10 mouse cellular contexts compared by ENCODE assay signal in the genomic region with DNA sequence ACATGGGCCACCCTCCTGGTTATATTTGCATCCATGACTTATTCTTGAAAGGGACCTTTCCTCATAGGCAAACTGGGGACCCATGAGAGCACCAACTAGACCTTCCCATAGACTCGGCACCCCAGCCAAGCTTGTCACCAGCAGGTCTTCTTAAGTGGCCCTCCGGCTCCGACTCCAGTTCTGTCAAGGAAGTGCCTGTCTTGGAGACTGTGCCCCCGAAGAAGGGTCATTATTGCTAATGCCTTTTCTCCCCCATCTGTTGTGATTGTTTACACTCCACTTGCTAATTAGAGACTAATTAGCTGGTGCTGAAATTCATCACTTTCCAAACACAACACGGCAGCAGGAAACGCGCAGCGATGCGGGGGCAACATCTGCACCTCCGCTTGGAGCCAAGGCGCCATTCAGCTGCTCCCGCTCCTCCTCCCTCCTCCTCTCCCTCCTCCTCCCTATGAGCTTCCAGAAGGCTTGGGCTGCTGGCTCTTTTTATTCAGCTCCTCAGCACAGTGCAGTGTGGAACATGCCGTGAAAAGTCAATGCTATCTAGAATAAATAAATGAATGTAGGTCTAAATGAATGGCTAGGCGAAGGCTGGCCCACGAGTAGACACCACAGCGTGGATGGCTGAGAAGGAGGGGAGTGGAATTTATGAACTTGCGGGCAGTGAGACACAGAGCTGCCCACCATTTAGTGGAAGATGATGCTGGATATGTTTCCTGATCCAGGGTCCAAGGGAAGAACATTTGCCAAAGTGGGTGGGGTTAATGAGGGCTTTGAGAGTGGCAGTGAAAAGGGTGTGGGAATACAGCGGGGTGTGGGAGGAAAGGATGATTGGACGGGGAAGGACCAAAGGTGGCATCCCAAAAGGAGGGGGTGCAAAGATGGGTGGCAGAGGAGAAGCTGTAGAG.
A peak's percentile ranks its signal among the peaks of the same experiment; 100 is the strongest.
DNase-seq lines count a peak whose midpoint lies in the region; ATAC-seq and TF ChIP-seq lines count a peak whose summit lies in the region.
"Had no signal": no experiment of that assay in that cellular context is flagged by ENCODE, and none has a peak within 500 bp of the region (broad histone marks: within the 10 kb centered on the region; RNA-seq: fewer than 3 reads in every experiment).

No protein-coding gene starts in this region.

- H3K4me2 ChIP-seq in hindbrain, embryonic 11.5 days (replicated peaks; ENCODE audit: low read depth, low read length) = no peak overlapping the region

- 0 out of 2 replicates have a peak overlapping the region, but pooled peaks have one; percentile 12 for H3K27ac ChIP-seq in hindbrain, embryonic 10.5 days
- no peak overlapping the region for H3K27ac ChIP-seq in hindbrain, embryonic 11.5 days (ENCODE audit: low read depth, low read length)
- peak overlapping the region; percentile 57; the same call in 1 of the 2 replicates for H3K27ac ChIP-seq in olfactory bulb, adult 2 months (ENCODE audit: insufficient read depth, low read depth, low read length)
- H3K27ac ChIP-seq: heart, adult 2 months had no signal

- peaks cover 50% of the 10 kb centered on the region for H3K9me3 ChIP-seq in hindbrain, embryonic 10.5 days
- peaks cover 3% of the 10 kb centered on the region; the same call in 1 of the 2 replicates for H3K9me3 ChIP-seq in hindbrain, embryonic 11.5 days (ENCODE audit: control insufficient read depth, low read length)

- no peak overlapping the region for H3K4me3 ChIP-seq in hindbrain, embryonic 10.5 days
- H3K4me3 ChIP-seq in hindbrain, embryonic 11.5 days (ENCODE audit: low read depth, low read length) = no peak overlapping the region
- H3K4me3 ChIP-seq in olfactory bulb, adult 2 months (ENCODE audit: insufficient read depth, low read depth, low read length) = no peak overlapping the region
- H3K4me3 ChIP-seq: heart, adult 2 months had no signal

- H3K27me3 ChIP-seq in hindbrain, embryonic 10.5 days (ENCODE audit: insufficient read depth, poor library complexity, severe bottlenecking) = no peaks in the 10 kb centered on the region
- no peaks in the 10 kb centered on the region for H3K27me3 ChIP-seq in hindbrain, embryonic 11.5 days (ENCODE audit: control insufficient read depth, insufficient read depth, low read length)

- WGBS in hindbrain, embryonic 10.5 days = 86% methylated on average over 19 of the region's 19 CpGs
- 87% methylated on average over 19 of the region's 19 CpGs for WGBS in hindbrain, embryonic 11.5 days
- WGBS in olfactory bulb, adult 2 months = 16% methylated on average over 19 of the region's 19 CpGs

- no peak for DNase-seq in hindbrain, embryonic 10.5 days (ENCODE audit: low spot score)
- DNase-seq in hindbrain, embryonic 11.5 days (ENCODE audit: low spot score) = no peak
- peak; percentile 60 to 81 for DNase-seq in frontal cortex, adult 2 months (ENCODE audit: extremely low spot score in 1 of 2, low spot score in 1 of 2)
- DNase-seq in layer of hippocampus, postnatal 36 days = peak; percentile 64 to 70
- DNase-seq in urinary bladder, adult 2 months (ENCODE audit: low spot score) = no peak
- no peak for DNase-seq in adrenal gland, adult 8-10 months
- DNase-seq in natural killer cell, adult 2 months (ENCODE audit: low spot score in 2 of 2) = no peak

- TF ChIP-seq CTCF in olfactory bulb, adult 2 months (IDR thresholded peaks at IDR 0.05; ENCODE audit: insufficient read depth, low read depth, low read length) = no peak

- peaks cover 23% of the 10 kb centered on the region for H3K4me1 ChIP-seq in hindbrain, embryonic 10.5 days (replicated peaks)
- no peaks in the 10 kb centered on the region; the same call in 1 of the 2 replicates for H3K4me1 ChIP-seq in hindbrain, embryonic 11.5 days (replicated peaks; ENCODE audit: control insufficient read depth, insufficient read depth, low read length)
- peaks cover 29% of the 10 kb centered on the region for H3K4me1 ChIP-seq in olfactory bulb, adult 2 months (ENCODE audit: control insufficient read depth, insufficient read depth, low read length)

- ATAC-seq in hindbrain, embryonic 11.5 days (ENCODE audit: low FRiP score) = no peak
- ATAC-seq: CD4-positive, CD25-positive, alpha-beta regulatory T cell, adult 4 months had no signal

- H3K9ac ChIP-seq in hindbrain, embryonic 11.5 days (ENCODE audit: low read depth, low read length) = no peak overlapping the region

- H3K36me3 ChIP-seq in hindbrain, embryonic 10.5 days = peaks cover 27% of the 10 kb centered on the region
- no peaks in the 10 kb centered on the region for H3K36me3 ChIP-seq in hindbrain, embryonic 11.5 days (ENCODE audit: control insufficient read depth, insufficient read depth, low read length)

- TF ChIP-seq POLR2A in olfactory bulb, adult 2 months (IDR thresholded peaks at IDR 0.05; ENCODE audit: insufficient read depth, low read depth, low read length) = no peak

Comparison
In these comparisons a context has a peak if more than half of its experiments do, and no peak if none do; other contexts are left out.
1. DNase-seq: peak in frontal cortex, adult 2 months (2 of 2) and layer of hippocampus, postnatal 36 days (2 of 2); none in hindbrain, embryonic 10.5 days (single experiment), hindbrain, embryonic 11.5 days (single experiment), urinary bladder, adult 2 months (single experiment), adrenal gland, adult 8-10 months (single experiment) and natural killer cell, adult 2 months (0 of 2).